Mouse (Mus musculus): Measurements from ENCODE around the gene Src.

- TF ChIP-seq POLR2A (IDR thresholded peaks at IDR 0.05; ENCODE audit: low read depth, low read length) (no peak), CTCF (IDR thresholded peaks at IDR 0.05; ENCODE audit: borderline replicate concordance, insufficient read depth, low read length) (no peak; the same call in 1 of the 2 replicates)
These were observed 19.7 kb upstream of the Src start for GRCm38 (mm10) chr2:157398539-157398938.
